In genomic region chr12:17506117-17506993, GRCm38 (mm10) we compare ENCODE assay signal across 7 mouse cellular contexts. TPM values are rescaled to one million over a fixed set of nuclear protein-coding genes. Genes with fewer than 3 reads are reported as not detected.
DNase-seq lines count a peak whose midpoint lies in the region; ATAC-seq and TF ChIP-seq lines count a peak whose summit lies in the region.

No protein-coding gene starts in this region.

- no peak overlapping the region for H3K4me2 ChIP-seq in midbrain, embryonic 11.5 days
- H3K4me2 ChIP-seq in midbrain, postnatal 0 days (ENCODE audit: low read depth, low read length, poor library complexity, severe bottlenecking): no peak overlapping the region
- H3K4me2 ChIP-seq in liver, postnatal 0 days (ENCODE audit: low read depth, low read length): peak overlapping the region; percentile 66

- TF ChIP-seq CTCF in midbrain, postnatal 0 days (IDR thresholded peaks at IDR 0.05): no peak
- TF ChIP-seq CTCF in liver, postnatal 0 days (IDR thresholded peaks at IDR 0.05; ENCODE audit: low read depth): no peak

- H3K27ac ChIP-seq in midbrain, embryonic 11.5 days (ENCODE audit: low read depth, low read length): no peak overlapping the region
- H3K27ac ChIP-seq in midbrain, postnatal 0 days (ENCODE audit: low read depth, low read length): no peak overlapping the region
- peak overlapping the region; percentile 87 for H3K27ac ChIP-seq in liver, postnatal 0 days (ENCODE audit: low read depth)

- H3K4me3 ChIP-seq in midbrain, embryonic 11.5 days (ENCODE audit: low read depth, low read length): no peak overlapping the region
- H3K4me3 ChIP-seq in midbrain, postnatal 0 days (ENCODE audit: low read depth, low read length): no peak overlapping the region
- H3K4me3 ChIP-seq in liver, postnatal 0 days (ENCODE audit: low read depth, low read length): no peak overlapping the region

- 66% methylated on average over 5 of the region's 5 CpGs for WGBS in midbrain, embryonic 11.5 days
- 63% methylated on average over 5 of the region's 5 CpGs for WGBS in midbrain, postnatal 0 days
- 42% methylated on average over 5 of the region's 5 CpGs for WGBS in liver, postnatal 0 days (ENCODE audit: insufficient replicate concordance)

- H3K9ac ChIP-seq in midbrain, embryonic 11.5 days (ENCODE audit: low read length): no peak overlapping the region
- H3K9ac ChIP-seq in midbrain, postnatal 0 days (replicated peaks; ENCODE audit: low read length, poor library complexity, severe bottlenecking): no peak overlapping the region
- H3K9ac ChIP-seq in liver, postnatal 0 days (replicated peaks): 0 out of 2 replicates have a peak overlapping the region, but pooled peaks have one; percentile 34

- H3K36me3 ChIP-seq in midbrain, embryonic 11.5 days (ENCODE audit: control insufficient read depth, insufficient read depth, low read length): no peaks in the 10 kb centered on the region
- no peaks in the 10 kb centered on the region for H3K36me3 ChIP-seq in midbrain, postnatal 0 days (ENCODE audit: insufficient read depth, low read length)
- no peaks in the 10 kb centered on the region for H3K36me3 ChIP-seq in liver, postnatal 0 days (replicated peaks; ENCODE audit: insufficient read depth, low read length)

- no peaks in the 10 kb centered on the region for H3K27me3 ChIP-seq in midbrain, embryonic 11.5 days (ENCODE audit: control insufficient read depth, insufficient read depth, low read length)
- H3K27me3 ChIP-seq in midbrain, postnatal 0 days (ENCODE audit: insufficient read depth, low read length): no peaks in the 10 kb centered on the region
- H3K27me3 ChIP-seq in liver, postnatal 0 days (ENCODE audit: insufficient read depth, low read length): no peaks in the 10 kb centered on the region

- no peaks in the 10 kb centered on the region for H3K9me3 ChIP-seq in midbrain, embryonic 11.5 days (ENCODE audit: control insufficient read depth, low read length)
- no peaks in the 10 kb centered on the region for H3K9me3 ChIP-seq in midbrain, postnatal 0 days (ENCODE audit: low read length)
- H3K9me3 ChIP-seq in liver, postnatal 0 days (ENCODE audit: low read length): no peaks in the 10 kb centered on the region

- TF ChIP-seq EP300 in liver, postnatal 0 days (IDR thresholded peaks at IDR 0.05; ENCODE audit: low read depth): peak; percentile 100

- DNase-seq in midbrain, embryonic 11.5 days (ENCODE audit: low spot score, missing footprints): peak; percentile 28
- no peak for DNase-seq in midbrain, postnatal 0 days (ENCODE audit: low spot score)
- peak; percentile 73 for DNase-seq in liver, postnatal 0 days
- DNase-seq in thymus, postnatal 25 days: peak; percentile 25
- no peak for DNase-seq in urinary bladder, postnatal 14 days (ENCODE audit: low spot score)
- no peak for DNase-seq in frontal cortex, postnatal 14 days (ENCODE audit: low spot score in 2 of 2)

- ATAC-seq in midbrain, embryonic 11.5 days (ENCODE audit: low FRiP score): peak; percentile 67
- no peak for ATAC-seq in midbrain, postnatal 0 days (ENCODE audit: low FRiP score)
- ATAC-seq in erythroblast, adult 5-6 weeks (replicated peaks; ENCODE audit: low FRiP score, poor library complexity, severe bottlenecking): peak; percentile 95
- ATAC-seq in liver, postnatal 0 days: peak; percentile 96

- no peaks in the 10 kb centered on the region for H3K4me1 ChIP-seq in midbrain, embryonic 11.5 days (ENCODE audit: control insufficient read depth, insufficient read depth, low read length)
- no peaks in the 10 kb centered on the region for H3K4me1 ChIP-seq in midbrain, postnatal 0 days (ENCODE audit: insufficient read depth, low read length)
- peaks cover 34% of the 10 kb centered on the region for H3K4me1 ChIP-seq in liver, postnatal 0 days (ENCODE audit: insufficient read depth)

RNA-seq across cellular contexts. Expression of gene Odc1, which starts 38.2 kb away (rescaled TPM):
- polyA plus RNA-seq in midbrain, embryonic 11.5 days (2014; fragmentation: Nextera tagmentation; extraction: Ambion mirVana): 307 and 314 TPM in 2 replicates
- total RNA-seq in midbrain, postnatal 0 days (2014; rRNA removed): 181 and 197 TPM in 2 replicates
- polyA plus RNA-seq in midbrain, postnatal 0 days (2015; fragmentation: Nextera tagmentation; extraction: Ambion mirVana): 90.9 and 102 TPM in 2 replicates
- total RNA-seq in erythroblast, adult 5-6 weeks (2015; ENCODE audit: low replicate concordance): 578 and 641 TPM in 2 replicates
- total RNA-seq in erythroblast, adult 5-6 weeks (2017; ENCODE audit: low replicate concordance): 1,162 and 1,709 TPM in 2 replicates
- 158 and 161 TPM in 2 replicates for polyA plus RNA-seq in liver, postnatal 0 days (2015; fragmentation: Nextera tagmentation; extraction: Ambion mirVana)

Comparison
In these comparisons a context has a peak if more than half of its experiments do, and no peak if none do; other contexts are left out.
1. DNase-seq: peak in midbrain, embryonic 11.5 days (single experiment), liver, postnatal 0 days (single experiment) and thymus, postnatal 25 days (single experiment); none in midbrain, postnatal 0 days (single experiment), urinary bladder, postnatal 14 days (single experiment) and frontal cortex, postnatal 14 days (0 of 2).